Mouse (Mus musculus): ENCODE measurements around the gene Per3.

GRCm38 (mm10) chr4:150964635-150965554 is 79.6 kb downstream of the Per3 start:
- TF ChIP-seq TAL1 (IDR thresholded peaks at IDR 0.05; ENCODE audit: low read length) (no peak), GATA1 (IDR thresholded peaks at IDR 0.05; ENCODE audit: low read length) (no peak)
